In genomic region chr17:35667334-35668065, GRCm38 (mm10) we compare ENCODE assay signal across 8 mouse cellular contexts. TPM values are rescaled to one million over a fixed set of nuclear protein-coding genes. Genes with fewer than 3 reads are reported as not detected.
A peak's percentile ranks its signal among the peaks of the same experiment; 100 is the strongest.
DNase-seq lines count a peak whose midpoint lies in the region; ATAC-seq lines count a peak whose summit lies in the region.

Vars2 (minus strand) TSS chr17:35667592.

- H3K4me3 ChIP-seq in hindbrain, embryonic 16.5 days (ENCODE audit: low read length), result peak within 1 kb of the TSS; percentile 83
- peak within 1 kb of the TSS; percentile 71 for H3K4me3 ChIP-seq in macrophage (ENCODE audit: inconsistent target)

- peak within 1 kb of the TSS; percentile 88 for H3K27ac ChIP-seq in hindbrain, embryonic 16.5 days (ENCODE audit: low read depth, low read length)
- peak within 1 kb of the TSS; percentile 10; the same call in 1 of the 2 replicates for H3K27ac ChIP-seq in macrophage

- peak within 1 kb of the TSS; percentile 91 for H3K4me2 ChIP-seq in hindbrain, embryonic 16.5 days (ENCODE audit: low read length)

- DNase-seq in T-cell, adult 2 months (ENCODE audit: low spot score), result peak; percentile 96
- peak; percentile 98 to 99 for DNase-seq in cerebellum, postnatal 36 days
- DNase-seq in gastrocnemius, adult 18-20 months (ENCODE audit: low spot score), result peak; percentile 95
- DNase-seq in left cerebral cortex, adult 18-20 months (ENCODE audit: low spot score in 2 of 2), result peak; percentile 96 to 97
- DNase-seq in right cerebral cortex, adult 18-20 months, result peak; percentile 97
- DNase-seq in urinary bladder, postnatal 10 days (ENCODE audit: low spot score), result peak; percentile 89

- H3K79me2 ChIP-seq in macrophage (ENCODE audit: inconsistent target), result no peaks in the 10 kb centered on the region

- no peaks in the 10 kb centered on the region for H3K9me3 ChIP-seq in hindbrain, embryonic 16.5 days (ENCODE audit: control insufficient read depth, low read length)

- no peaks in the 10 kb centered on the region for H3K27me3 ChIP-seq in hindbrain, embryonic 16.5 days (replicated peaks; ENCODE audit: control insufficient read depth, insufficient read depth, low read length)

- H3K4me1 ChIP-seq in hindbrain, embryonic 16.5 days (ENCODE audit: control insufficient read depth, insufficient read depth, low read depth, low read length), result peaks cover 18% of the 10 kb centered on the region

- peaks cover 9% of the 10 kb centered on the region; the same call in 1 of the 2 replicates for H3K36me3 ChIP-seq in hindbrain, embryonic 16.5 days (ENCODE audit: control insufficient read depth, insufficient read depth, low read length)
- H3K36me3 ChIP-seq in macrophage (ENCODE audit: inconsistent target), result no peaks in the 10 kb centered on the region; the same call in 1 of the 2 replicates

- peak; percentile 92 for ATAC-seq in hindbrain, embryonic 16.5 days

- peak within 1 kb of the TSS; percentile 89 for H3K9ac ChIP-seq in hindbrain, embryonic 16.5 days (ENCODE audit: low read depth, low read length)

- WGBS in hindbrain, embryonic 16.5 days, result under 1% methylated on average over 61 of the region's 61 CpGs
- WGBS in macrophage (ENCODE audit: missing documents), result under 1% methylated on average over 61 of the region's 61 CpGs

RNA-seq across cellular contexts. Expression of gene Vars2, which starts in this region (rescaled TPM):
- 10 to 100 TPM in 1 of 2 experiments, 1 to 10 TPM in 1; 9.8 to 13.7 TPM for total RNA-seq in gastrocnemius, adult 18-20 months (2021)
- 16.7 and 17.9 TPM in 2 replicates for polyA plus RNA-seq in hindbrain, embryonic 16.5 days (2015; fragmentation: Nextera tagmentation; extraction: Ambion mirVana)
- 10 to 100 TPM; 34.3 to 35.1 TPM for total RNA-seq in left cerebral cortex, adult 18-20 months (2021)
- total RNA-seq in macrophage (2018; cell fraction: chromatin; rRNA removed), result 10 to 100 TPM in 19 of 26 experiments, 1 to 10 TPM in 7; 3.4 to 50.0 (median 22.7) TPM
- 1 to 10 TPM; 2.4 to 6.9 (median 4.8) TPM for total RNA-seq in macrophage (2018; cell fraction: cytosol; rRNA removed)
- total RNA-seq in macrophage (2018; cell fraction: nucleus; rRNA removed), result 10 to 100 TPM in 13 of 26 experiments, 1 to 10 TPM in 13; 3.6 to 24.4 (median 9.8) TPM
- polyA plus RNA-seq in macrophage (2018), result 3.5 to 5.8 TPM (median 4.5 TPM) in 3 replicates

Comparison
In these comparisons a context has a peak if more than half of its experiments do, and no peak if none do; other contexts are left out.
1. Peak in every context shown above with its lines: DNase-seq, ATAC-seq, H3K4me3 ChIP-seq and H3K27ac ChIP-seq.